Mouse (Mus musculus): ENCODE measurements around the gene Brd1.
"Not testable (repeated sequence)": the region's sequence is repeated elsewhere in the genome, so short reads cannot be mapped to it uniquely, and the experiment has no call there.

The Brd1 gene

DNA sequence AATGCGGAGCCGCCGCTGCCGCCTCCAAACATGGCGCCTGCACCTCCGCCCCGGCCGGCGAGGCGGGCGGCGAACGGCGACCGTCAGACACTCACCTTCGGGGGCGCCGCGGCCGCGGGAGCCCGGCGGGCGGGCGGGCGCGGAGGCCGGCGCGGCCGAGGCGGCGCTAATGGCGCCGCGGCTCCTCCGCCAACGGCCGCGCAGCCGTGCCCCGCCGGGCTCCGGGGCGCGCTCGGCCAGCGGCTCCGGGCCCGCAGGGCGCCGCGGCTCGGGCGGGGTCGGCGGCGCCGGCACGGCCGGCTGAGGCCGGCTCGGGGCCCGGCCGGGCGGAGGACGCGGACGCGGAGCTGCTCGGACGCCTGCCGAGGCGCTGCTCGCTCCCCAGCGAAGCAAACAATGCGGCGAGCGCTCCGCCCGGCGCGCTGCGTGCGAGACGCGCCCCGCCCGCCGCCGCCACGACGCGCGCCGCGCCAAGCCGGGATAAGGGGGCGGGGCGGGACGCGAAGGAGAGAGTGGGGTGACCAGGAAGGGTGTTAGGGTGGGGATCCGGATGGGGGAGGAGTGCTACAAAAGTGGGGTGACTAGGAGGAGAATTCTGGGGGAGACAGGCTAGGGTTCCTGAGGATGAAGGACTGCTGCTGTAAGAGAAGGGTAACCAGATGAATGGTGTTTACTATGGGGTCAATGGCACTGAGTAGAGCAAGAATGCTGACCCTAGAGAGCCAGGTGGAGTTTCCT, at the start of gene Brd1:
TSS of gene Brd1 (minus strand) at position 400 of the 738 bp plus-strand sequence.
- peak; percentile 82 to 86 for DNase-seq

DNA sequence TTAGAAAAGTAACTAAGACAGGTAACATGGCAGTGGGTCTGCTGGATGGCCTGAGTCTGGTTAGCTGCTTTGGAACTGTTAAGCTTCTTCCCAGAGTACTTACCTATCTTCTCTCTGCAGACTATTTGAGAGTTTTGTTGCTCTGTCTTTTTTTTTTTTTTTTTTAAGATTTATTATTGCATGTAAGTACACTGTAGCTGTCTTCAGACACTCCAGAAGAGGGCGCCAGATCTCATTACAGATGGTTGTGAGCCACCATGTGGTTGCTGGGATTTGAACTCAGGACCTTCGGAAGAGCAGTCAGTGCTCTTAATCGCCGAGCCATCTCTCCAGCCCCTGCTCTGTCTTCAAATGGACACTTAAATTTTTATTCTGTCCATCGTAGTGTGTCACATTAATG, 40.6 kb upstream of the Brd1 start:
- not testable (repeated sequence) for DNase-seq

DNA sequence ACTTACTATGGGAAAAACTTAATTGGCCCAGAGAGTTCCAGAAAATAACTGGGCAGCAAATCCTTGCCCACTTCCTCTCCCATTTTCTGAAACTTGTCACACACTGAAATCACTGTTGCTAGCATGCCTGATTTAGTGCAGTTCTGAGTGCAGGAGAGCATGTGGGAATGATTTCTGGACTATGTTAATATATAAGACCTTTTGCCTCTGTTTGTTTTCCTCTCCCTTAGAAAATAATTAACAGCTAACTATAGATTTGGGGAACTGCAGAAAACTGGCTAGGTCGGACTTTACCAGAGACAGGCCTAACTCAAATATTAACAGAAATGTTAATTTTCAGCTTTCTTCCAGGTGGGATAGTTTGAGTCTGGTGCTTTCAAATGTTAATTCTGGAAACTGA, 34.5 kb upstream of the Brd1 start:
- no peak for DNase-seq

DNA sequence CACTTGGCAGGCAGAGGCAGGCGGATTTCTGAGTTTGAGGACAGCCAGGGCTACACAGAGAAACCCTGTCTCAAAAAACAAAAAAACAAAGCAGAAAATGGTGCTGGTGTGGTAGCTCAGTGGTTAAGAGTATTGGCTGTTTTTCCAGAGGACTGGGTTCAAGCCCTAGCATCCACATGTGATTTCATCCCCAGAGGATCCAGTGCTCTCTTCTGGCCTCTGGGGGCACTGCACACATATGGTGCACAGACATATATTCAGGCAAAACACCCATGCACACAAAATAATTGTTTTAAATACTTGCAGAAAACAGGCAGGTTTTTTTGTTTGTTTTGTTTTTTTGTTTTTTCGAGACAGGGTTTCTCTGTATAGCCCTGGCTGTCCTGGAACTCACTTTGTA, 32.1 kb upstream of the Brd1 start:
- not testable (repeated sequence) for DNase-seq

DNA sequence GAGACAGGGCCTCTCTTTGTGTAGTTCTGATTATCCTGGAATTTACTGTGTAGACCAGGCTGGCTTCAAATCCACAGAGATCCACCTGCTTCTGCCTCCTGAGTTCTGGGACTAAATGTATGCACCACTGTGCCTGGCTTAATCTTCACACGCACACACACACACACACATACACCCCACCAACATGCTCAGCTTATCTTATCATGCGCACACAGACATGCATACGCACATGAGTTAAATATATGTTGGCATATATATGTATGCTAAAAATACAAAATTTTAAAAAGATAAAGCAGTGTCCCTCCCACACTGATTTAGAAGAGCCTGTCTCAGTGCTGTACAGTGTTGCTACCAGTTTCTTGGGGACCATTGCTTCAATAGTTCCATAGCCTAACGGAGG, 27.5 kb upstream of the Brd1 start:
- DNase-seq = no peak

DNA sequence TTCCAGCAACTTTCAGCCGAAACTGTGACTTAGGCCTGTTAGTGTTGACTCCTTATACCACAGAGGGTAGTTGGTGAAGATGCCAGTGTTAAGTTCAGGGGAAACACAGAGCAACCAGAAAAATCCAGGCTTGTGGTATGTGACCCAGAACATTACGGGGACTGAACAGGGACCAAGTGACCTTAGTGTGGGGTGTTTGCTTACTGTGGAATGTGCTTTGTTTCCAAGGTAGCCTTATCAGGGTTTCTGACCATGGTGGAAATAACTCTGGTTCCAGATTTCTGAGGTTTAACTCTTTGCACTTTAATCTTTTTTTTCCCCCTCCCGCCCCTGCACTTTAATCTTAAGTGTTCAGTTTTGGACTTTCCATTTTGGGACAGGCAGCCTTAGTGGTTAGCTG, 24.0 kb upstream of the Brd1 start:
- DNase-seq = peak in 1 of 2 experiments; percentile 33

DNA sequence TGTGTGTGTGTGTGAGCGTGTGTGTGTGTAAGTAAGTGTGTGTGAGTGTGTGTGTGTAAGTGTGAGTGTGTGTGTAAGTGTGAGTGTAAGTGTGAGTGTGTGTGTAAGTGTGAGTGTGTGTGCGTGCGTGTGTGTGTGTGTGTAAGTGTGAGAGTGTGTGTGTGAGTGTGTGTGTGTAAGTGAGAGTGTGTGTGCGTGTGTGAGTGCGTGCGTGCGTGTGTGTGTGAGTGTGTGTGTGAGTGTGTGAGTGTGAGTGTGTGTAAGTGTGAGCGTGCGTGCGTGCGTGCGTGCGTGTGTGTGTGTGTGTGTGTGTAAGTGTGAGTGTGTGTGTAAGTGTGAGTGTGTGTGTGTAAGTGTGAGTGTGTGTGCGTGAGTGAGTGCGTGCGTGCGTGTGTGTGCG, 21.7 kb upstream of the Brd1 start:
- no peak for DNase-seq

DNA sequence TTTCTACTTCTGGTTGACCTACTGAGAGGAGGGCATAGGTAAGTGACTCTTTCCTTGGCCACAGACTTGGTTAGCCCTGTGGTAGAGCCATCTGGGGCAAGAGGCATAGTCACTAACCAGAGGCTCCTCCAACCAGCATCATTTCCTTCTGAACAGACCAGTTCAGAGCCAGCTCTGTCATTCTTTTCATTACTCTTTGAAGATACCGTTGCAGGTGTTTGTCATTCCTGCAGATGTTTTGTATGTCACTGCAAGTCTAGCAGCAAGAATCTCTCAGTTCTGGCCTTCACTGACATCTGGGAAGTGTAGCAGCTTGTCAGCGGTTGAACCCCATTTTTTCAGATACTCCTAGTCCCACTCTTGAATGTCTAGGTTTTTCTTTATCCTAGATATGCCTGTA, 20.9 kb upstream of the Brd1 start:
- no peak for DNase-seq

DNA sequence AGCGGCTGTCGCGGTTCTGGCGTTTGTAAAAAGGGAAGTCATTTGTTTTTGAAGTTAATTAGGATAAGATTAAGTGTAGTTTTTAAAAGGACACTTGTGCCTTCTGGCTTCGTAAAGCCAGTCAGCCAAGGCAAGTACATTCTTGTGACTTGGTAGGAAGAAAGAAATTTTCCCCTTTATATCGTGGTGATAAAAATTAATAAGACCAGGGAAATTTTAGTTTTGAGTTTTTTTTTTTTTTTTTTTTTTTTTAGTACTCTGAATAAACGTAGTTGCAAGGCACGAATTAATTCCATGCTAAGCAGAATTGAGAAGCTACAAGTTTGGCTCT, 18.3 kb upstream of the Brd1 start:
- DNase-seq = no peak

DNA sequence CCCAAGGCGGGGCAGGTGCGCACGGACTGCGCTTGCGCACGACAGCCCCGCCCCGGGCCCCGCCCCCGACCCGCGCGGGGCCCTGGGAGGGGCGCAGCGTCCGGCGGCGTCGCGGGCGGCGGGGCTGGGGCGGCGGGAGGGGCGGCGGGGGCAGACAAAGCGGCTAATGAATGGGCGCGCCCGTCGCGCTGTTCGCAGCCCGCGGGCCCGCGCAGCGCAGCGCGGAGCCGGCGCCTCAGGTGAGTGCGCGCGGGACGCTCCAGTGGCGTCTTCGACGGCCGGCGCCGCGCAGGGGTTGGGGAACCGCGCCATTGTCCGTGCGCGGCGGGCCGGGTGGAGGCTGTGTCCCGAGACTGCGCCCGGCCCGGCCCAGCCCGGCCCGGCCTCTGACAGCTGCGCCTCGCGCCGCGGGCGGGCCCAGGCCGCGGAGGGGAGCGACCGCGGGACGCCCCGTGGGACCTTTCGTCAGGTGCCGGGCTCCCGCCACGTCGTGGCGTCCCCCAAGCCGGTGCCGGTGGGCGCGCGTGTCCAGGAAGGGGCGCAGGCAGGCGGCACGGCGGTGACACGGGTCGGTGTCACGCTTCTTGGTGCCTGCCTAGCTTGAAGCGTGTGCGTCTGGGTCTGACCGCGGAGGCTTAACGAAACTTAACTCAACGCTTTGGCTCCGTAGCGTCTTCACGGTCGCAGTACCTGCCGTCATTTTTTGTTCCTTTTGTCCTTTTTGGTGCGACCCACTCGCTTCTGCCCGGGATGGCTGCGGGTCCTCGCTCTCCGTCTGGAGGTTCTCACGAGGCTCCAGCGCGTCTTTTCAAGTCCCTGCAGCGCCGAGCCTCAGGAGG, 17.8 kb upstream of the Brd1 start, which contains the start of gene Zbed4:
TSS of gene Zbed4 (plus strand) at position 97 of the 839 bp plus-strand sequence.
- peak; percentile 42 to 46 for DNase-seq

DNA sequence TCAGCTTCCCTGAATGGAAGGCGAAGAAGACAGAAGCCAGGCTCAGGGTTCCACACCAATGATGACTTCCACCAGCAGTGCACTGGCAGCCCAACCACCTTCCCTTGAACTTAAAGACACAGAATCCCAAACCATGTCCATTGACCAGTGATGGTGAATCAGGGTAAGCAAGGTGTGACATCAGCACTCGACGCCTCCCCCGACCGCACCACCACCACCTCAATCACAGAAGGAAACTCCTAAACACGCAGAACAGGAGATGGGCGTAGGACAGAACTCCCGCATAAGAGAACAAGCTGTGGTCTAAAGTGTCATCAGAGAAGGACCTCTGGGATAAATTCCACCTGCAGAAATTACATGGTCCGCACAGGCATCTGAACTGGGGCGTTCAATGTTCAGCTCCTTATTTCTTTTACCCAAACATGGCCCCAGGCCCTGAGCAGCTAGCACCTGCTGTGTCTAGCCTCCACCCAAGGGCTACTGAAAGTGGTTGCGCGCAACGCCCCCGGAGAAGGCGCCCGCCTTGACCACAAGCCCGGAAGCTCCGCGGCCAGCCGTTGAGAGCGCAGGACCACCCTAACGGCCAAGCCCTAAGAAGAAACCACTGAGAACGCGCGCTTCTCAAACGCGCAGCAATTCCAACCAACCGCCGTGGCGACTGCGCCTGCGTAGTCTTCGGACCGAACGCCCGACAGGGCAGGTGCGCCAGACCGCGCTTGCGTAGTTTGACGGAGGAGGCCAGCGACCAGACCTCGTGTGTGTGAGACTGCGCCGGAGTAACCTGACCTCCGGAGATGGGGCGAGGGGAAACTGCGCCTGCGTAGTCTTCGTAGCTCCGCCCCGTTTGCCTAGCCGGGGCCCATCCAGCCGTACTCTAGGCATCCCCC, 16.9 kb upstream of the Brd1 start:
- peak; percentile 99 to 100 for DNase-seq

DNA sequence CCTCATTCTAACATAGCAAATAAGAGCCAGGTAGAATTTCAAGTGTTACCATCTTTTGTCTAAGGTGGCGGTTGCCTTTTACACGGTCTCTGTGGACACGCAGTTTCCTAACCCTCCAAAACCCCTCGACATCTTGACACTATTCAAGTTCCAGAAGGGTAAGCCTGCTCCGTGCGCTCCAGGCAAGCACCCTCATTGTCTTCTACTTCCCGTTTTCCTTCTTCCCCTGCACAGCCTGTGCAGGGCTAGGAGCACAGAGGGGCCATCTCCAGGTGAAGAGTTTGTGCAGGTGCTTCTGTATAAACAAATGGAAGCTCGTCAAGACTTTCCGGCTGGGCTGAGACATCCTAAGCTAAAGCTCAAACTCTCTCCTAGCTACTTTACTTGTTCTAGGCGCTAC, 16.0 kb upstream of the Brd1 start:
- DNase-seq = no peak

DNA sequence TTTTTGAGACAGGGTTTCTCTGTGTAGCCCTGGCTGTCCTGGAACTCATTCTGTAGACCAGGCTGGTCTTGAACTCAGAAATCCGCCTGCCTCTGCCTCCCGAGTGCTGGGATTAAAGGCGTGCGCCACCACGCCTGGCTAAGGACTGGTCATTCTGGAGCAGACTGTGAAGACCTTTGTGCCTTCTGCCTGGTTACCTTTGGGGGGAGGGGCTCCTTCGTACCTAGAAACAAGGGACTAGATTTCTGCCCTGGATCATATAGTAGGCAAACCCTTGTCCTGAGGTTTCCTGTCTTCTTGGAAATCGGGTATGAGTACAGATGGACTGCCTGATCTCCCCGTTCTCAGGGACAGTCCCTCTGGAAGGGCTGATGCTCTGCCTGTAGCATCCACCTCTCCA, 15.6 kb upstream of the Brd1 start:
- not testable (repeated sequence) for DNase-seq

DNA sequence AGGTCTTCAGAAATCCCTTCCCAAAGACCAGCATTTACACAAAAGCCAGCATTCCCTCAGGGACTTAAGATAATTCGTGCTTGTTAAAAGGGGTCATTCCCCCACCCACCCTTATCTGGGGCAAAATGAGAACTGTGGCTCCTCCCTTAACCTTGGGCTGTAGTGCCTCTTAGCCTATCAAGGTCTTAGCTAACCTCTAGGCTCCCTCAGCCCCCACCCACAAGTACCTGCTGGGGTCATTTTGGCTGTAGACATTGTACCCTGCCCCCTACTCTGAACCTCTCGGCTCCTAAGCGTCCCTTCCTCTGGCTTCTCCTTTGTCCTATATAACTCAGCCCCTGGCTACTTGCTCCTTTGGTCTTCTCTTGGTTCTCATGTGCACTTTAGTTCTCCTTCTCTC, 11.9 kb upstream of the Brd1 start:
- DNase-seq = no peak

DNA sequence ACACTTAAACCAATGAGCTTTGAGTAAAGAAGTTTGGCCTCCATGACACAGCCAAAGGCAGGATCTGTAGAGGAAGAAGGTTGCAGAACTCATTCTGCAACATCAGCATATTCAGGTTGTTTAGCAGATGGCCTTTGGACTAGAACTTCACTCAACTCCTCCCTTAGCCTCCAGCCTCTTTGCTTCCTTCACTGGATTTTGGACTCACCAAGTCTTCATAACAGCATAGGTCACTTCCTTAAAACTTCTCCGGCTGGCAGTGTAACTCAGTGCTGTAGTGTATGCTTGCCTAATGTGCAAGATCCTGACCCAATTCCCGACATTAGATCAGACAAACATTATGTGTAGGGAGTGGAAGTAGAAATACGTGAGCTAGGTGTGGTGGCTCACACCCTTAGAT, 11.3 kb upstream of the Brd1 start:
- no peak for DNase-seq

DNA sequence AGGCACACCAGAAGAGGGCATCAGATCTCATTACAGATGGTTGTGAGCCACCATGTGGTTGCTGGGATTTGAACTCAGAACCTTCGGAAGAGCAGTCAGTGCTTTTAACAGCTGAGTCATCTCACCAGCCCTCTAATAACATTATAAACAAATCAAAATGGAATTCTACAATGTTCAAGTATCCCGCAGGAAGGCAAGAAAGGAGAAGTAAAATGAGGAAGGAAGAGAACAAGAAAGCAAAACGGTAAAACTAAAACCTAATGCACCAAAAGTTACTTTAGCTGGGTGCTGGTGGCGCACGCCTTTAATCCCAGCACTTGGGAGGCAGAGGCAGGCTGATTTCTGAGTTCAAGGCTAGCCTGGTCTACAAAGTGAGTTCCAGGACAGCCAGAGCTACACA, 9.3 kb upstream of the Brd1 start:
- DNase-seq = not testable (repeated sequence)

DNA sequence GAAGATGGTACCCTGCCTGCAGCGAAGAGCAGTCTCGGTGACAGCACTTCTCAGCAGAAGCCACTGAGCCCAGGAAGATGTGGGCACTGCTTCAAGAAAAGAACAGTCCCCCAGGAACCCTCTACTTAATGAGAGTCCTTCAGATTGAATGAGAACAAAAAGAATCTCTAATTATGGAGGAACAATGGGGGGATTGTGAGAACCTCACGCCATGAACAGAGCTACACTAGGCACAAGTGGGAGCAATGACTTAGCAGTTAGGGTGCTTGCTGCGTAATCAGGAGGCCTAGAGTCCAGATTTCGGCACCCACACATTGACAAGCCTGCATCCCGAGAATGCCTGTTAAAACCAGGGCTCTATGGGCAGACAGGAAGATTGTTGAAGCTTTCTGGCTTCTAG, 7.3 kb upstream of the Brd1 start:
- no peak for DNase-seq

DNA sequence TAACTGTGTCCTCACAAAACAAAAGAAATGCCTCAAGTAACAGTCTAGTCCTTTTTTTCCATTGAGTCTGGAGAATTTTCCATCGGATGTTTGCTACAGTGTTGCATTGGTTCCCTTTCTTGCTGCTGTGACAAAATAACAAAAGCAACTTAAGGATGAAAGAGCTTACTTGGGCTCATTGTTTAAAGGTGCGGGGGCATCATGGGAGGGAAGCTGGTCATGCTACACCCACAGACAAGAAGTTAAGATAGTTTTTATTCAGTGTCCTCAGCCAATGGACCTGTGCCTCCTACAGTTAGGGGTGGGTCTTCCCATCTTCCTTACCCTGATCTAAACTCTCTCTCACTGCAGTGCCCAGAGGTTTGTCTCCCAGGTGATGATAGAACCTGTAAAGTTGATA, 4.4 kb upstream of the Brd1 start:
- no peak for DNase-seq

DNA sequence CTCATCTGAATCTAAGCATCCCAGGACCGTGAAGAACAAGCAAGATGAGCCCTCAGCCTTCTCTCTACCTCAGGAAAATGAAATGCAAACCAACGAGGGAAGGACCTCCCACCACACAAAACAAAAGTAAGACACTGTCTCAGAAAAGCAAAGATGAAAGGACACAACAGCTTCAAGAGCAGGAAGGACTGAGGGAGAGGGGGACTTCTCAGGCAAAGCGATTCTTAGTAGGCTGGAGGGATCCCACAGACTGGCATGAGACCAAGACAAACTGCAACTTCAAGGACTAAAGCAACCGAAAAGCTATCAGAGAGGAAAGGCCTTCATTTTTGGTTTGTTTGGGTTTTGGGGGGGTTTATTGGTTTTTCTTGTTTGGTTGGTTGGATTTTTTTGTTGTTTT, 2.1 kb upstream of the Brd1 start:
- no peak for DNase-seq

DNA sequence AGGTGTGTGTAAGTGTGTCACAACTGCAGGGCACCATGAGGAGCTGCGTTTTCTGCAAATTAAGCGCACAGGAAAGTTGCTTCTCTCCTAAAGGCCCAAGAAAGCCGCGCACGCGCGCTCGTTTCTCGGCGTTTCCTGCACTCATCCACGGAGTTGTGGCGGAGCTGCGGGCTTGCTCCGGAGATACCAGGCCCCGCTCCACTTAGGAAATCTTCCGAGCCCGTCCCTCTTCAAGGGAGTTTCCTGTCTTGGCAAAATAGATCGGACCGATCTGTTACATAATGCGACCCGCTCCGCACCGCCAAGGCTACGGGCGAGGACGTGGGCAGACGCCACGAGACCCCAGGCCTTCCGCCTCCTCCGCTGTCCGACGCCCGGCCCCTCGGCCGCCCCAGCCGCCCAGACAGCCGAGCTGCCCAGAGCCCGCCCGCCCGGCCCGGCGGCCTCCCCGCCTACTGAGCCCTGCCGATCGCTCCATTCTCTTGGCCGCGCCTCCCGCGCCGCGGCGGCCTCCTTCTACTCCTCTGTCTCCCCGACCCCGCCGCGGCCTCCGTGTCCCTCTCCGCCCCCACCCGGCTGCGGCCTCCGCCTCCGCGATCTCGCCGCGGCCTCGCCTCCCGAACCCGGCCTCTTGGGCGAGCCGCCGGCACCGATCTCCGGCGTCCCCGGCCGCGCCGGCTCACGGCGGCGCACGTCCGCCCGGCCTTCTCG, 837 bp downstream of the Brd1 start:
- DNase-seq = peak; percentile 71

DNA sequence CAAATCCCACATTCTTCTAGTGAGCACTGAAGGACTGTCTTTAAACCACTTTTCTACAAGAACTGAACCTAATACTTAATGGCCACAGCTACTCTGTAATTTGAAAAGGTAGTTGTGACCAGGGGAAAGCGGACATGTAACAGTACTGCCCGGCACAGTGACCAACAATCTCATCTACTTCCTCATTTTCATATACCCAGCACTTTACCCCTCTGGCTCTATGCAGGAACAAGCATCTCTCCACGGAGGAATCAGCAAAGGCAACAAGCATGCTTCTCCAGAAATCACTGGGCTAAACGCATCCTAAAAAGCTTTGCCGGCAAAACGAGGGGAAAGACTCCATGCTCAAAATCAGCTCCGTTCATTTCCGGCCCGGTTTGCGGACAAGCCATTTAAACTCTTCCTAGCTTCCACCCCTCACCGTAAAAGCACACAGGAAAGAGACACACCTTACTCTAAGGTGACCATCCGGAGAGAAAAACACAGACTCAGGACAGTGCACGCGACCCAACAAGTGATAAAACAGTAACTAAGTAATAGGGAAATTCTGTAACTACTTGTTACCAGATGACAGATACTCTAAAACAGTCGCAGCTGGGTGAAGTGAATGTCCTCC, 1.5 kb downstream of the Brd1 start:
- DNase-seq = no peak

DNA sequence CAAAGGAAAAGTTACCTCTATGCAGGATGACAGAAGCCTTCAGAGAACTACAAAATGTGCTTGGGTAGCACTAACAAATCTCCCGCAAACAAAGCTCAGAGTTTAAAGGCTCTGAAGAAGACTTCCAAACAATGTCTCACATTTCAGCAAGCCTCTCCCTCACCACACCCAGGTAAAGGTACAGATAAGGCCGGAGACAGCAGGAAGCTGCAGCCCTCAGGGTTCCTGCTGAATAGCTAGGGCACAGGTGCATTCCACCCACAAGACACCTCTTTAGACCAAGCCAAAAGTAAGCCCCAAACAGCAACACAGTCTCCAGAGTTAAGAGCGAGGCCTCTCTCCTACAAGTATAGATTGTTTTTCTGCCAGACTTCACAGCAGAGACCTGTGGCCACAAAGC, 3.3 kb downstream of the Brd1 start:
- no peak for DNase-seq
